Mouse (Mus musculus) lung, postnatal 14 days (tissue): ENCODE results near the gene Olfr1364.
A peak's percentile ranks its signal among the peaks of the same experiment; 100 is the strongest.

Experiments used
- DNase-seq: peaks from one replicate; pipeline ENCODE4 v3.0.0; 2021

The Olfr1364 gene

DNA sequence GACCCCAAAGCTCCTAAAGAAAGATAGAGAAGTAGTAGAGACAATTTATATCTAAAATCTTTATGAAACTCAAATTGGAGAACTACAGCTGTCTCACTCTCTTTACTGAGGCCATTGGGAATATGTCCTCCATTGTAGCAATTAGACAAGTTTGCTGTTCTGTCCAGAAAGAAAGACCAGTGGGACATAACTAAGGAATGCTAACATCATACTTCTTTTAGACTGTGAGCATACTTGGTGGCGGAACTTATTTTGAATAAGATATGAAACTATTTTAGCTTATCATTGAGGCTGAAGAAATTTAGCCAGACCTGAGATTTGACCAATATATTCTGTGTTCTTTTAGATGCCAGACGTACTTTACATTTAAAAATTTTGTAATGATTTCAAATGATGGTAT, at the start of gene Olfr1364:
TSS of gene Olfr1364 (minus strand) at position 101 of the 400 bp plus-strand sequence.
- DNase-seq: no peak

DNA sequence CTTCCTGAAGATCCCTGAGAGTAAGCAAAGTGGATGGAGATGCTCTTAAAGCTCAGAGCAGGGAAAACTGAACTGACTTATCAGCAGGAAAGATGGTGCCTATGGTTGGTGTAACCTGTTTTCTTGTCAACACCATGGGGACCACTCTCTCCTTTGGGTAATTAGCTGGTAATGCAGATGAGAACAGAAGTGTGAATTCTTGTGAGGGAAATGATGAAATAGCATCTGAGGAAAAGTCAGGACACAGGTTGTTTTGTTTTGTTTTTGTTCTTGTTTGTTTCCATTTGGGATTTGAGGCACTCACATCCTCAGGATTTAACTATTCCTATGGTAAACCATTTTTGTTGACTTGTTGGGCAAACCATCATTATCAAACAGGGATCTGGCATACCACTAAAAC, 32.4 kb upstream of the Olfr1364 start, which contains the start of gene Olfr1362:
TSS of gene Olfr1362 (minus strand) at position 101 of the 400 bp plus-strand sequence.
- DNase-seq: no peak

DNA sequence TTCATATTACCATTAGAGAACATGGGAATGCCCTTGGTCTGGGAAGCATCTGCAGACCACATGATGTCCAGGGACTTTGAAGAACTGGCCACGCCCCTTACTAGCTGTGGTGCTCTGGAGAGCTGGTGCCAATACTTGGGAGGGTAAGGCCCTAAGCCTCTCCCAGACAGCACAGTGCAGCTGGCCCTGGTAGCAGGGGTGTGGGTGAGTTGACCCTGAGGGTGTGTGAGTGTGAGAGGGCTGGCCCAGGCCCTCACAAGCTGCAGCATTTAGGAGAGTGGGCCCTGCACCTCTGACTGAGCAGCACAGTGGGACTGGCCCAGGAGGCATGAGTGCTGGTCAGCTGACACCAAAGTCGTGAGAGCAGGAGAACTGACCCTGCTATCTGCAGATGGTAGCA, 10.1 kb upstream of the Olfr1364 start:
- DNase-seq: no peak

DNA sequence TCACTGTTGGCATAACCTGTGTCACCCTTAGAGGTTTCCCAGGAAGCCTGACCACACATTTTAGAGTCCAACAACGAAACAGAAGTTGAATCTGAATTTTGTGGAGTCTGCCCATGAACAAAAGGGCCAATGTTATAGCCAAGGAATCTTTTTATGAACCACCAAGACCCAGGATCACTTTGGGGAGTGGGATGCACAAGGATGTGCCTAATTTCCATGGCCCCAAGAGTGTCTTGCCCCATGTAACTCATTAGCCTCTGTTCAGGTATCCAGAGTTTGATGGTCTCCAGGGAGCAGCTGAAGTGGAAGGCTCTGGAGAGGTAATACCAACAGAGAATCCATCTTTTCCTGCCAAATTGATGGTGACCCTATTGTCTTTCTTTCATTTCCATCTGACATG, 21.8 kb downstream of the Olfr1364 start, which contains the start of gene Olfr1535:
TSS of gene Olfr1535 (minus strand) at position 101 of the 400 bp plus-strand sequence.
- DNase-seq: no peak

DNA sequence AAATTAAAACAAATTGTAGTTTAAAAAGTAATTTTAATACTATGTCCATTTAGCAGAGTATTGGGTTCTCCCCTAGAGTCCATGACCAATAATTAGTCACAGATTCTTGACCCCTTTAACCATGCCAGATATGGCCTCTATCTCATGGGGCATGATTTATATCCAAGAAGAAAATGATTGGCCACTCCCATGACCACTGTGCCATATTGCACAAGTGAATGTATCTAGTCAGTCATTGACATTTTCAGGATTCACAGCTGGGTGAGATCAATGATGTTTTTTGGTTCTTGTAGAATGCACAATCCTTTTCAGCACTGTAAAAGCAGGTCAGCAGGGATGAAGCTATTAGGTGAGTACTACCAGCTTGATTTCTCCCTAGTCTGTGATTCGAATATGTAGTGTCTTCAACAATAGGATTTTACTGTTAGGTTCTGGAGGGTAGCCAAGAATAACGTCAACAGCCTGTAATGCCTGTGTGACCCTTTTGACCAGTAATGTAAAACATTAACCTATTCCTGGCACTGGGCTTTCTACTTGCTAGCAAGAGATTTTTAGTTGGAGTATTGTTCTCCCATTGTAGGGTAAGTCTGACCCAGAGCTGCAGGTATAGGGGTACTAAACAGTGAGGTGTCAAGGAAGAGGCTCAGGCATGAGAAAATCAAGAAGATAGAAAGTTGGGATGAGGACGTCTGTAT, 31.0 kb downstream of the Olfr1364 start:
- DNase-seq: no peak

DNA sequence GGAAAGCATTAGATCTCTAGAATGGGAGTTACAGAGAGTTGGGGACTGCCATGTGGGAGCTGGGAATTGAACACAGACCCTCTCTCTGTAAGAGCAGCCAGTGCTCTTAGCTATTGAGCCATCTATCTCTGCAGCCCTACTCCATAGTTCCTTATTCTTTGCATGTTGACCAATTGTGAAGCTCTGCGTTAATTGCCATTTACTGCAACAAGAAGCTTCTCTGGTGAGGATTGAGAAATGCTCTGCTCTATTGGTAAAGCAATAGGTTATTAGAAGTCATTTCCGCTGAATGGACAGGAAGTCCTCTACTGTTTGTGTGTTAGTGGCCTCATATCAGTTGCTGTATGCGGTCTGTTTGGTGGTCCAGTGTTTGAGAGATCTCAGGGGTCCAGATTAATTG, 32.1 kb downstream of the Olfr1364 start:
- no peak for DNase-seq

DNA sequence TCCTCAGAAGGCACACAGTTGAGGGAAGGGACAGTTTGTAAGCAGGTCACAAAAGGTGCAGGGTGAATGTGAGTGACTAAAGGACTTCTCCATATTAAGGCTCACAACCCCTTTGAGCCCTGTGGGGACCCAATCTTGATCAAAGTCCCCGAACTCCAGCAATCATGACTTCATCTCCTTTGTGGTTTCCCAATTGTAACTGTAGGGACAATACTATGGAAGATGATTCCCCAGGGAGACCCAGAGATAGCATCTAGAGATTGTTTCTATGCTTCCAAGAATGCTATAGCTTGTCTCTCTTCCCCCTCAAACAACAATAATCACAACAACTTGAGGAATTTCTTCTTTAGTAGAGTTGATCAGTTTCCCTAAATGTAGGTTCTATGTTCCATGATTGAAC, 38.9 kb downstream of the Olfr1364 start, which contains the start of gene Olfr1366:
TSS of gene Olfr1366 (minus strand) at position 101 of the 400 bp plus-strand sequence.
- DNase-seq: no peak

DNA sequence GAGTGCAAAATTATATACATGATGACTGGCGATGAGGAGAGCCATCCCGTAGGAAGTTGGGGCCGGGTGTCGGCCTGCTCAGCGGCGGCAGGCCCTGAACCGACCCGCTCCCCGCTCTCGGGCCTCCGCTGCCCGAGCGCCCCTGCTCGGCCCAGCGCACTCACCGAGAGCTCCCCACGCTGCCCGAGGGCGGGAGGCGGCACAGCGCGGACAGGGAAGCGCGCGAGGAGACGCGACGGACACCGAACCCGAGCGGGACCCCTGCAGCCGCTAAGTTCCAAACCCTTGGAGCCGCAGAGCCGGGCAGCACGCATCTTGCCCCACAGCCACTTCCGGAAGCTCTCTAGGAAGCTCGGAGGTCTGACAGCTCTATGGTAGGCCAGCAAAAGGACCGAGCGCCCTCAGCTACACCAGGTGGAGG, 50.8 kb downstream of the Olfr1364 start, which contains the start of gene Zkscan8:
TSS of gene Zkscan8 (minus strand) at position 340 of the 421 bp plus-strand sequence.
- DNase-seq: peak; percentile 86

DNA sequence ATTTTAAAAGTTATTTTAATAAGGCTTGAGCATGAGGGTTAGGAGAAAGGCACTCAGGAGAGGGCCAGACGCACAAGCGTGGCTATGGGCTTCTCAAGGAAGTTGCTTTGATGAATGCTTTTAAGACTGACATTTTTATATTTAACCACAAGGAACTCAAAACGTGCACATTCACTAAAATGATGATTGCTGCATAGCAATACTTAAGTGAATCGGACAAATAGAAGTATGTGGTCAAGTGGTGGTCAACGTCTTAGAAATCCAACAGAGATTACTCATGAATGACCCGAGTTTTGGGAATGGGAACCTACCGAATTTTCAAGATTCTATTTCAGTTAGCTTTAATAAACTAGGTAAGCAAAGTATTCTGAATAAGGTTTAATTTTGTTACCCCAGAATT, 51.4 kb downstream of the Olfr1364 start:
- no peak for DNase-seq
